Mouse (Mus musculus): ENCODE data around the gene Lrfn3. TPM values are rescaled to one million over a fixed set of nuclear protein-coding genes. Genes with fewer than 3 reads are reported as not detected.
A peak's percentile ranks its signal among the peaks of the same experiment; 100 is the strongest.

Lrfn3 gene
- 16.3 and 17.9 TPM in 2 replicates for polyA plus RNA-seq (2015; fragmentation: Nextera tagmentation; extraction: Ambion mirVana)

- H3K9me3 ChIP-seq: no peaks in the 10 kb centered on the region
- peaks cover 16% of the 10 kb centered on the region; the same call in 1 of the 2 replicates for H3K27me3 ChIP-seq (replicated peaks)
- peak within 1 kb of the TSS; percentile 85 for H3K4me2 ChIP-seq
- H3K9ac ChIP-seq: peak within 1 kb of the TSS; percentile 90
- peaks cover 57% of the 10 kb centered on the region for H3K4me1 ChIP-seq
- ATAC-seq (replicated peaks): peak; percentile 69
- WGBS: 2% methylated on average over 37 of the region's 55 CpGs
- peak within 1 kb of the TSS; percentile 63 for H3K27ac ChIP-seq
- H3K36me3 ChIP-seq (replicated peaks): 0 out of 2 replicates have a peak, but pooled peaks cover 3% of the 10 kb centered on the region
- H3K4me3 ChIP-seq: peak within 1 kb of the TSS; percentile 82
These were observed at the start of gene Lrfn3 for GRCm38 (mm10) chr7:30362652-30363343. TSS of gene Lrfn3 (minus strand) at chr7:30362772.

- Histone ChIP-seq H3K4me3 (no peak overlapping the region), H3K4me1 (no peaks in the 10 kb centered on the region), H3K9me3 (no peaks in the 10 kb centered on the region), H3K27me3 (replicated peaks) (no peaks in the 10 kb centered on the region; the same call in 1 of the 2 replicates), H3K36me3 (replicated peaks) (no peaks in the 10 kb centered on the region), H3K9ac (no peak overlapping the region), H3K27ac (no peak overlapping the region), H3K4me2 (no peak overlapping the region)
- 78% methylated on average over 3 of the region's 3 CpGs for WGBS
- no peak for ATAC-seq (replicated peaks)
These were observed 48.5 kb upstream of the Lrfn3 start for GRCm38 (mm10) chr7:30411023-30411422.

GRCm38 (mm10) chr7:30409789-30410188, 47.2 kb upstream of the Lrfn3 start:
- Histone ChIP-seq H3K4me2 (no peak overlapping the region), H3K9ac (no peak overlapping the region), H3K4me3 (no peak overlapping the region), H3K4me1 (no peaks in the 10 kb centered on the region), H3K27me3 (replicated peaks) (no peaks in the 10 kb centered on the region; the same call in 1 of the 2 replicates), H3K36me3 (replicated peaks) (no peaks in the 10 kb centered on the region), H3K27ac (no peak overlapping the region), H3K9me3 (no peaks in the 10 kb centered on the region)
- 80% methylated on average over 2 of the region's 2 CpGs for WGBS
- ATAC-seq (replicated peaks): no peak

- Histone ChIP-seq H3K9me3 (no peaks in the 10 kb centered on the region), H3K27me3 (replicated peaks) (no peaks in the 10 kb centered on the region; the same call in 1 of the 2 replicates), H3K9ac (no peak overlapping the region), H3K4me1 (no peaks in the 10 kb centered on the region), H3K4me2 (no peak overlapping the region), H3K36me3 (replicated peaks) (no peaks in the 10 kb centered on the region), H3K4me3 (no peak overlapping the region), H3K27ac (no peak overlapping the region)
- ATAC-seq (replicated peaks): no peak
- 88% methylated on average over 3 of the region's 3 CpGs for WGBS
These were observed 46.1 kb upstream of the Lrfn3 start for GRCm38 (mm10) chr7:30408639-30409038.

- WGBS: 73% methylated on average over 4 of the region's 4 CpGs
- Histone ChIP-seq H3K4me3 (no peak overlapping the region), H3K36me3 (replicated peaks) (no peaks in the 10 kb centered on the region), H3K27ac (no peak overlapping the region), H3K27me3 (replicated peaks) (no peaks in the 10 kb centered on the region), H3K9me3 (no peaks in the 10 kb centered on the region), H3K4me1 (0 out of 2 replicates have a peak, but pooled peaks cover 2% of the 10 kb centered on the region), H3K4me2 (no peak overlapping the region), H3K9ac (no peak overlapping the region)
- ATAC-seq (replicated peaks): no peak
These were observed 39.8 kb upstream of the Lrfn3 start for GRCm38 (mm10) chr7:30402343-30402742.

GRCm38 (mm10) chr7:30399671-30400070, 37.1 kb upstream of the Lrfn3 start:
- WGBS: 55% methylated on average over 7 of the region's 7 CpGs
- ATAC-seq (replicated peaks): no peak

GRCm38 (mm10) chr7:30394871-30395270, 32.3 kb upstream of the Lrfn3 start:
- H3K27me3 ChIP-seq (replicated peaks): 0 out of 2 replicates have a peak, but pooled peaks cover 4% of the 10 kb centered on the region
- H3K4me1 ChIP-seq: 0 out of 2 replicates have a peak, but pooled peaks cover 2% of the 10 kb centered on the region
- H3K36me3 ChIP-seq (replicated peaks): no peaks in the 10 kb centered on the region
- H3K4me2 ChIP-seq: no peak overlapping the region
- H3K4me3 ChIP-seq: no peak overlapping the region
- no peaks in the 10 kb centered on the region for H3K9me3 ChIP-seq
- no peak for ATAC-seq (replicated peaks)
- H3K9ac ChIP-seq: no peak overlapping the region
- WGBS: 32% methylated on average over 2 of the region's 2 CpGs
- H3K27ac ChIP-seq: no peak overlapping the region

More at GRCm38 (mm10) chr7:30399671-30400070, 37.1 kb upstream of the Lrfn3 start:
- Histone ChIP-seq H3K9me3 (no peaks in the 10 kb centered on the region), H3K27me3 (replicated peaks) (no peaks in the 10 kb centered on the region), H3K36me3 (replicated peaks) (no peaks in the 10 kb centered on the region), H3K4me2 (no peak overlapping the region), H3K4me1 (0 out of 2 replicates have a peak, but pooled peaks cover 2% of the 10 kb centered on the region), H3K9ac (no peak overlapping the region), H3K4me3 (no peak overlapping the region), H3K27ac (no peak overlapping the region)

GRCm38 (mm10) chr7:30394379-30394778, 31.8 kb upstream of the Lrfn3 start:
- H3K4me2 ChIP-seq: no peak overlapping the region
- H3K4me3 ChIP-seq: no peak overlapping the region
- WGBS: 68% methylated on average over 11 of the region's 11 CpGs
- H3K27me3 ChIP-seq (replicated peaks): 0 out of 2 replicates have a peak, but pooled peaks cover 4% of the 10 kb centered on the region
- H3K36me3 ChIP-seq (replicated peaks): no peaks in the 10 kb centered on the region
- H3K27ac ChIP-seq: 0 out of 2 replicates have a peak overlapping the region, but pooled peaks have one; percentile 29
- no peaks in the 10 kb centered on the region for H3K4me1 ChIP-seq
- ATAC-seq (replicated peaks): no peak
- no peak overlapping the region for H3K9ac ChIP-seq
- no peaks in the 10 kb centered on the region for H3K9me3 ChIP-seq

- no peak overlapping the region for H3K4me3 ChIP-seq
- no peaks in the 10 kb centered on the region for H3K9me3 ChIP-seq
- WGBS: 90% methylated on average over 4 of the region's 4 CpGs
- no peak for ATAC-seq (replicated peaks)
- no peak overlapping the region for H3K9ac ChIP-seq
- no peak overlapping the region for H3K4me2 ChIP-seq
- H3K27me3 ChIP-seq (replicated peaks): 0 out of 2 replicates have a peak, but pooled peaks cover 4% of the 10 kb centered on the region
- no peaks in the 10 kb centered on the region for H3K36me3 ChIP-seq (replicated peaks)
- H3K27ac ChIP-seq: no peak overlapping the region
- no peaks in the 10 kb centered on the region for H3K4me1 ChIP-seq
These were observed 31.1 kb upstream of the Lrfn3 start for GRCm38 (mm10) chr7:30393631-30394030.

GRCm38 (mm10) chr7:30392746-30393520, 30.4 kb upstream of the Lrfn3 start:
- WGBS: 76% methylated on average over 4 of the region's 4 CpGs
- Histone ChIP-seq H3K9ac (no peak overlapping the region), H3K27me3 (replicated peaks) (0 out of 2 replicates have a peak, but pooled peaks cover 4% of the 10 kb centered on the region), H3K27ac (no peak overlapping the region), H3K4me1 (no peaks in the 10 kb centered on the region), H3K9me3 (no peaks in the 10 kb centered on the region), H3K4me3 (no peak overlapping the region), H3K4me2 (no peak overlapping the region), H3K36me3 (replicated peaks) (no peaks in the 10 kb centered on the region)
- ATAC-seq (replicated peaks): no peak

GRCm38 (mm10) chr7:30384106-30384505, 21.5 kb upstream of the Lrfn3 start:
- Histone ChIP-seq H3K4me3 (no peak overlapping the region), H3K9me3 (no peaks in the 10 kb centered on the region), H3K27me3 (replicated peaks) (no peaks in the 10 kb centered on the region), H3K4me2 (no peak overlapping the region), H3K4me1 (no peaks in the 10 kb centered on the region), H3K27ac (no peak overlapping the region), H3K36me3 (replicated peaks) (no peaks in the 10 kb centered on the region), H3K9ac (no peak overlapping the region)
- 84% methylated on average over 9 of the region's 9 CpGs for WGBS
- ATAC-seq (replicated peaks): no peak

- no peak for ATAC-seq (replicated peaks)
- H3K4me3 ChIP-seq: no peak overlapping the region
- no peaks in the 10 kb centered on the region for H3K9me3 ChIP-seq
- H3K36me3 ChIP-seq (replicated peaks): no peaks in the 10 kb centered on the region
- no peaks in the 10 kb centered on the region for H3K27me3 ChIP-seq (replicated peaks)
- no peak overlapping the region for H3K9ac ChIP-seq
- H3K4me1 ChIP-seq: no peaks in the 10 kb centered on the region
- no peak overlapping the region for H3K27ac ChIP-seq
- 62% methylated on average over 5 of the region's 5 CpGs for WGBS
- H3K4me2 ChIP-seq: no peak overlapping the region
These were observed 17.5 kb upstream of the Lrfn3 start for GRCm38 (mm10) chr7:30380061-30380460.
